Mouse (Mus musculus): ENCODE measurements at regions not wholly inside any gene's neighbourhood (a gene's known extent, or its start where the extent isn't known, plus 50 kb on each side); places are given as distances from the start of the nearest gene placed in this dataset.

DNA sequence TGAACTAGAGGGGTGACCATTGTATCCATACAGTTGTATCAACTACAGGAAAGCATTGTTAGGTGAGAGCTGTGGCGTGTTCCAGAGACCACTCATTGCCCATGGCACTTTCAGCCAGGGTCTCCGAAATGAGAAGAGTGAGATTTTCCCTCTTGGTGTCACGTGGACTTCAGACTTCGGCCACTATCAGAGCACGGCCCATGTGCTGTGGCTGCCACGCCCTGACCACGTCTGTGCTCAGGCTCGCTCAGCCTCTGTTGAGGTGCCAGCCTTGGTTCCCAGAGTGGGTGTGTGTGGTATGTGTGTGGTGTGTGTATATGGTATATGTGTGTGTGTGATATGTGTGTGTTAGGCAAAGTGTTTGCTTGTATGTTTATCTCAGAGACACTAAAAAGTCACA, 144.6 kb downstream of the Enc1 start:
- Histone ChIP-seq H3K27ac (no peak overlapping the region), H3K4me3 (no peak overlapping the region), H3K36me3 (no peaks in the 10 kb centered on the region), H3K9ac (no peak overlapping the region), H3K4me2 (no peak overlapping the region), H3K4me1 (0 out of 2 replicates have a peak, but pooled peaks cover 4% of the 10 kb centered on the region), H3K9me3 (replicated peaks) (no peaks in the 10 kb centered on the region), H3K27me3 (replicated peaks) (peaks cover 17% of the 10 kb centered on the region)
- no peak for ATAC-seq
- WGBS (ENCODE audit: insufficient replicate concordance), result 51% methylated on average over 8 of the region's 8 CpGs

DNA sequence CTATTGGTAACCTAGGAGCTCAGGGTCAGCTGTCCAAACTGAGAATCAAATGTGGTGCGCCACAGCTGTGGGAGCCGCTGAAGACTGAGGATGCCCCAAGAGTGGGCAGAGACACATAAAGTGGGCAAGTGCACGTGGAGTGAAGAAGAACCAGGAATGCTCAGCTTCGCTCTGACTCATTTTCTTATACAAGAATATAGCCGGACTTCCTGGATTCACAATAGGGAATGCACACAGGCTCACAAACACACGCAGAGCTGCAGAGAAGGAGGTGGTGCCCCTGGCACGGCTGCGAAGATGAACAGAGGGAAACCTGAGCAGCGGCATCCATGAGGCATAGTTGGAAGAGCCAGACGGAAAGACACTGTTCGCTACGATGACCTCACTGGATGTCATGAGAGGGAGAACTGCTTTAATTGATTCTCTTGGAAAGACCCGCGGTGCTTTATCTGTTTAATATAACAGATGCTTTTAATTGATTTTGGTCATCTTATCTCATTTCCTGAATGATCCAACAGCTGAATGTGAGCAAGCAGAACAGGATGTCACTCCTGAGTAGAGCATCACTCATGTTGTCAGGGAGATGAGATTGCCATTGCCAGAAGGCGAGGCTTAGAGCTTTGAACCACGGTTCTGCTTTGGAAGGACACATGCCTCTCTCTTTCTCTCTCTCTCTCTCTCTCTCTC, 143.3 kb downstream of the Enc1 start:
- H3K4me3 ChIP-seq, result no peak overlapping the region
- WGBS (ENCODE audit: insufficient replicate concordance), result 60% methylated on average over 16 of the region's 16 CpGs
- H3K9me3 ChIP-seq (replicated peaks), result no peaks in the 10 kb centered on the region
- H3K4me1 ChIP-seq, result 0 out of 2 replicates have a peak, but pooled peaks cover 4% of the 10 kb centered on the region
- H3K9ac ChIP-seq, result no peak overlapping the region
- H3K27ac ChIP-seq, result no peak overlapping the region
- H3K4me2 ChIP-seq, result no peak overlapping the region
- peaks cover 17% of the 10 kb centered on the region for H3K27me3 ChIP-seq (replicated peaks)
- no peak for ATAC-seq
- no peaks in the 10 kb centered on the region for H3K36me3 ChIP-seq

DNA sequence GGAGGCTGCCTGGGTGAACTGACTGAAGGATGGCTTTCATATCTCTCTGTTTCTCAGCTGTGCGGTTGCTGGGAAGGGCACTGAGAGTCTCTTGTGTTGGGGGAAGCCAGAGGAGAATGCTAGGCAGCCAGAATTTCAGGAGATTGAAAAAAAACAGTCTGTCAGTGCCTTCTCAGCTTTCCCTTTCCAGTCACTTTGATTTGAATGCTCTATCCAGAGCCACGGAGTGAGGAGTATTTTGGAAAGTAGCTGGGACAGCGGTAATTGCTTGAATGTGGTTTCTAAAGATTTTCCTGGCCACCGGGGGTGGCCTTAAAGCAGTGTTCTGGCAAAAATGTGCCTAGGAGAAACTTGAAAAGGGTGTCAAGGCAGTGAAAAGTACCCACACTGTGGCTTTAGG, 142.4 kb downstream of the Enc1 start:
- 49% methylated on average over 4 of the region's 4 CpGs for WGBS (ENCODE audit: insufficient replicate concordance)
- H3K4me2 ChIP-seq, result no peak overlapping the region
- no peak overlapping the region for H3K27ac ChIP-seq
- no peaks in the 10 kb centered on the region for H3K9me3 ChIP-seq (replicated peaks)
- H3K4me3 ChIP-seq, result no peak overlapping the region
- H3K4me1 ChIP-seq, result peaks cover 5% of the 10 kb centered on the region; the same call in 1 of the 2 replicates
- H3K36me3 ChIP-seq, result no peaks in the 10 kb centered on the region
- ATAC-seq, result no peak
- H3K27me3 ChIP-seq (replicated peaks), result peaks cover 17% of the 10 kb centered on the region
- no peak overlapping the region for H3K9ac ChIP-seq

DNA sequence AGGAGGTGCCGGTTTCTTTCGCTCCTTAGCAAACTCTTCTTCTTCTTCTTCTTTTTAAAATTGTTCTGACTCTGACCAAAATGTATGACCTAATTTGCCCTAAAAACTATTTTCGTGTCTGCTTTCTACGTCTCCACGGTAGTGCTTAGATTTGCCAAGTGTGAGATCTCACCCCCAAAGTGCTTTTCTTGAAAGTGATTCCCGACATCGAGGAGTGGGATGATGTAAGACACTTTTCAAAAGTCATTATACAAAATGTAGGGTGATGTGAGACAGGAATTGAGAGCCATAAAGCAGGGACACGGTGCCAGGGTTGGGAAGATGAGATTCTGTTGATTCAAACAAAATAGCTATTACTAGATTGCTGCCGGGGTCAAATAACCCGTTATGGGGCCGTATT, 139.5 kb downstream of the Enc1 start:
- Histone ChIP-seq H3K4me2 (no peak overlapping the region), H3K36me3 (no peaks in the 10 kb centered on the region), H3K9ac (no peak overlapping the region), H3K27ac (no peak overlapping the region), H3K4me1 (peaks cover 4% of the 10 kb centered on the region; the same call in 1 of the 2 replicates), H3K9me3 (replicated peaks) (no peaks in the 10 kb centered on the region), H3K4me3 (no peak overlapping the region), H3K27me3 (replicated peaks) (peaks cover 17% of the 10 kb centered on the region)
- 70% methylated on average over 11 of the region's 11 CpGs for WGBS (ENCODE audit: insufficient replicate concordance)
- ATAC-seq, result no peak

DNA sequence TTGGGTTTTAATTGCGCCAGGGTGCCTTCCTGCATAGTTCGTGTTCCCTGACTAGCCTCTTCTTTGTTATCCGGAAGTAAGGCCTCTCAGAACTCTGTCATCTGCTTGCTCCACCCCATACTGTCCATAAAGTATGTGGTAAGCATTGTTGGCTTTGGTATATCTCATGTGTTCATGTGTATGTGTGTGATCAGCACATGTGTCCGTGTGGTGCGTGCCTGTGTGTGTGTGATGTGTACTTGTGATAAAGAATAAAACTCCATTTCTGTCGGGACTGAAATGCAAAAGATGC, 135.3 kb downstream of the Enc1 start:
- no peak overlapping the region for H3K27ac ChIP-seq
- ATAC-seq, result no peak
- 60% methylated on average over 6 of the region's 6 CpGs for WGBS (ENCODE audit: insufficient replicate concordance)

DNA sequence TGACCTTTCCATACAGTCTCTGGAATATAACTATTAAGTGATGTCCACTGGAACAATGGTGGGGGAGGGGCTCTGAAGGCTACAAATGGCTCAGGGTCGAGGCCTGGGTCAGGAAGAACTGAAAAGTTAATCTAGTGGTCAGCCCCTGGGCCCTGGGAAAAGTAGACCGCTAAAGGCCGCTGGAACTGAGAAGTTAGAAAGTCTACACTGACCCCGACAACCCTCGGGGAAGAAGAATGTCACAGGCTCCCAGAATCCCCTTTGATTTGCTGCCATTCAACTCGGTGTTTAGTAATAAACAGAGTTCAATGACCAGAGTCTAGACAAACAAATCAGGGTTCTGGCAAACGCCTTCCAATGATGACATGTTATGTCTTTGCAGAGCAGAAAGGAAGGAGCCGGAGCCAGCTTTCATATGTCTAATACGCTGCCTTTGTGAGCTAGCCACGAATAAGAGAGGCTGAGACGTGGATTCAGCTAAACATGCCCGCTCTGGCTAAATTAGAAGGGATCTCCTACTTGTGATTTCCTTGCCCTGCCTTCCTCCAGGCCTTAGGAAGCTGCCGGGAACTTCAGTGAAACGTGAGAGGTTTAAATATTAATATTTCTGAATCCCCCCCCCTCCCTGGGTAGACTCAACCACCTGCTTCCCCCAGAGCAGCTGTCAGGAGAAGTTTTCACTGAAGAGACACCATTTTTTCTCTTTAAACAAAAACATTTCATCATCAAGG, 134.8 kb downstream of the Enc1 start:
- H3K36me3 ChIP-seq, result no peaks in the 10 kb centered on the region
- H3K4me3 ChIP-seq, result no peak overlapping the region
- H3K27me3 ChIP-seq (replicated peaks), result no peaks in the 10 kb centered on the region
- no peak overlapping the region for H3K4me2 ChIP-seq
- no peak for ATAC-seq
- H3K9me3 ChIP-seq (replicated peaks), result no peaks in the 10 kb centered on the region
- no peak overlapping the region for H3K9ac ChIP-seq
- H3K27ac ChIP-seq, result no peak overlapping the region
- WGBS (ENCODE audit: insufficient replicate concordance), result 64% methylated on average over 14 of the region's 14 CpGs
- peaks cover 4% of the 10 kb centered on the region; the same call in 1 of the 2 replicates for H3K4me1 ChIP-seq

More for the DNA sequence above, 135.3 kb downstream of the Enc1 start:
- no peak overlapping the region for H3K4me2 ChIP-seq
- H3K9ac ChIP-seq, result no peak overlapping the region
- H3K9me3 ChIP-seq (replicated peaks), result no peaks in the 10 kb centered on the region
- peaks cover 4% of the 10 kb centered on the region; the same call in 1 of the 2 replicates for H3K4me1 ChIP-seq
- no peaks in the 10 kb centered on the region for H3K36me3 ChIP-seq
- H3K4me3 ChIP-seq, result no peak overlapping the region
- H3K27me3 ChIP-seq (replicated peaks), result no peaks in the 10 kb centered on the region

DNA sequence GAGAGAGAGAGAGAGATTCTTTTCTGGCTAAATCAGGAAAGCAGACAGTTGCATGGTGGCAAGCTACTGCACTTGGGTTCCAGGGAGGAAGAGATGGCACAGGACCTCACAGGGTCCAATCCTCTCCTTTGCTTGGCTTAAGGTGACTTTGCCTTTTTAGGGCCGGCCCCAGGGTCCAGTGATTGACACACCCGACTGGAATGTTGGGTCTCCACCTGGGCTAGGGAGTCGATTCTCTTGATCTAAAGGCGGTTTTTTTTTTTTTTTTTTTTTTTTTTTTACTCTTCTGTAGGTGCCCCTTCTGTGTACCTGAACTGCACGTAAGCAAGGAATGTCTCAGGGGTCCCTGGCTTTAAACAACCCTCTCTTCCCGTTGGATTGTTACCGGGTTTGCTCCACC, 131.4 kb downstream of the Enc1 start:
- H3K36me3 ChIP-seq, result no peaks in the 10 kb centered on the region
- no peak overlapping the region for H3K9ac ChIP-seq

DNA sequence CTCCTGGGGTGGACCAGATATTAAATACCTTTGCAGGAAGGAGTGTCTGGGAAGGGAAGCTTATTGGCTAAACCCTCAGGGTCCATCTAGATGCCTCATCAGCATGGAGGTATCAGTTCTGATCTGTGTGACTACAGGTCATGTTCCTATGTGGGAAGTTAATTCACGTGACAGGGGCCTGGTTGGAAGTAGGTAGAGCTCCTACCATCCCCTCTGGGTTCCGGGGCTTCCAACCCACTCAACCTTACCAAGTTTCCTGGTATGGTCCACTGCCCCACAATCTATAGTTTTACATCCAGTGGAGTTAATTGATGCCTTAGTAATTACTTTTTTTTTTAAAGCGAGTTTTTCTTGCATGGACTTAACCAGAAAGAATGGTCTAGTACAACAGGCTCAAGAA, 130.3 kb downstream of the Enc1 start:
- peaks cover 8% of the 10 kb centered on the region for H3K27me3 ChIP-seq (replicated peaks)
- H3K9ac ChIP-seq, result no peak overlapping the region
- no peaks in the 10 kb centered on the region for H3K4me1 ChIP-seq
- H3K36me3 ChIP-seq, result no peaks in the 10 kb centered on the region
- H3K4me2 ChIP-seq, result no peak overlapping the region
- no peaks in the 10 kb centered on the region for H3K9me3 ChIP-seq (replicated peaks)
- ATAC-seq, result no peak
- H3K4me3 ChIP-seq, result no peak overlapping the region
- no peak overlapping the region for H3K27ac ChIP-seq
- WGBS (ENCODE audit: insufficient replicate concordance), result 71% methylated on average over 3 of the region's 3 CpGs

More for the DNA sequence above, 131.4 kb downstream of the Enc1 start:
- H3K27me3 ChIP-seq (replicated peaks), result no peaks in the 10 kb centered on the region
- 30% methylated on average over 7 of the region's 7 CpGs for WGBS (ENCODE audit: insufficient replicate concordance)
- no peak overlapping the region for H3K27ac ChIP-seq
- ATAC-seq, result no peak
- no peak overlapping the region for H3K4me3 ChIP-seq
- H3K4me2 ChIP-seq, result no peak overlapping the region
- no peaks in the 10 kb centered on the region for H3K9me3 ChIP-seq (replicated peaks)
- no peaks in the 10 kb centered on the region for H3K4me1 ChIP-seq

DNA sequence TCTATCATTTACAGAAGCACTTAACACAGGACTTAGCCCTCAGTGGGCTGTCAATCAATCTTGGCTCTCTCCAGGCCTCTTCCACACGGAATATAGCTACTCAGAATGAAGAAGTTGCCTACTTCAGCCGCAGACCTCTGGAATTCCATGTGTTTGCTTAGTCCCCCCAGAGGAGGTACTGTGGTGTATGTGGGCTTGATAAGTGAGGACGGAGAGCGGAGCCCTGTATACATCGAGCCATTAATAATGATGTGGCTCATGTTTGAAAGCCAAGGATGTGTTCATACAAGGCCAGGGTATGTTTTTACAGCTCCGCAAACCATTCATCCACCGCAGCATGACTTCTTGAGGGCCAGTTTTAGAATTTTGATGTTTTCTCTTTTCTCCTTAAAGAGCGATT, 125.8 kb downstream of the Enc1 start:
- Histone ChIP-seq H3K9ac (no peak overlapping the region), H3K27me3 (replicated peaks) (peaks cover 29% of the 10 kb centered on the region), H3K4me3 (no peak overlapping the region), H3K9me3 (replicated peaks) (no peaks in the 10 kb centered on the region), H3K4me2 (no peak overlapping the region), H3K27ac (no peak overlapping the region), H3K36me3 (no peaks in the 10 kb centered on the region), H3K4me1 (peaks cover 19% of the 10 kb centered on the region)
- ATAC-seq, result no peak
- WGBS (ENCODE audit: insufficient replicate concordance), result 69% methylated on average over 8 of the region's 8 CpGs

DNA sequence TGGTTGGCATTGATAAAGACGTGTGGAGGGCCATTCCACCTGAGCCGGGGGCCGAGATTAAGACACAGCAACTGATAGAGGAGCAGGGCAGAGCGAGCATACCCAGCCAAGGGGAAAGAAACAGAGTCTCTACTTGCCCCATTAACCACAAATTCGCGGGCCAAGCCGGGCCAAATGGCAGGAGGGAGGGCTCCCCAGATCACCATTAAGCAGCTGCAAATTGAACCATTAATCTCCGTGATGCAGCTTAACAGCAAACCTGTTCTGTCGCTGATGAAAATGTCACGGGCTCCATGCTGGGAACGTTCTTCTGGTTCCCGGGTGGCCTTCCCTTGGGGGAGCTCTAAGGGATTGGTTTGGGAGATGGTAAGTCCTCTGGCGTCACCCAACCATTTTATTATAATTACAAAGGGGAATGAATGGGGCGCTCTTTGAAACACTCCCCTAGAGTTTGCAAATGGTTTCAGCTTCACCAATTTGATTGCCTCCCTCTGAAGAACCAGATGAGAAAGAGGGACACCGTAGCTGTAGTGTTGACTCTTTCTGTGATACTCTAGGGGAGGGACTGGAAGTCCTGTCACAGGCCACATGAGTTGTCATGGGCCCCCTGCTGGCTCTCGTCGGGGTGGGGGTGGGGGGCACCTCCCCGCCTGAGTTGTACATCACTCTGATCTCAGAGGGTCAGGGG, 124.8 kb downstream of the Enc1 start:
- ATAC-seq, result no peak
- Histone ChIP-seq H3K4me2 (no peak overlapping the region; the same call in 1 of the 2 replicates), H3K9ac (no peak overlapping the region), H3K27ac (no peak overlapping the region), H3K4me3 (no peak overlapping the region), H3K9me3 (replicated peaks) (no peaks in the 10 kb centered on the region), H3K27me3 (replicated peaks) (peaks cover 29% of the 10 kb centered on the region), H3K4me1 (peaks cover 19% of the 10 kb centered on the region), H3K36me3 (no peaks in the 10 kb centered on the region)
- 17% methylated on average over 18 of the region's 18 CpGs for WGBS (ENCODE audit: insufficient replicate concordance)

DNA sequence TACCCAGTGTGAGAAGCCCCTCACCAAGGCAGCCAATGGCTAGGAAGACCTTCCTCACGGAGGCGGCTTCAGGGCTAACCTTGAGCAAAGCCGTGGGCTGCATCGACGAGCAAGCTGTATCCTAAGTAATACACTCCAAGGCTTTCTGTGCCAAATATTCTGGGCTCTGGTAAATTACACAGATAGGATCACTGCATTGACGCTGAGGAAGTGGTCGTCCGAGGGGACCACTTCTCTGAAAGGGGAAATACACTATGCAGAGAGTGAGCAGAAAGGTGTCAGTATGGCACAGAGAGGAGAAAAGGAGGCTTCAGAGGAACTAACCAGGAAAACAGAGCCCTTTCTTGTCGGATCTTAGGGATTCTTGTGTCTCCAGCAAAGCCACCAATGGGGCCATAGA, 124.1 kb downstream of the Enc1 start:
- ATAC-seq, result no peak
- Histone ChIP-seq H3K36me3 (no peaks in the 10 kb centered on the region), H3K4me1 (peaks cover 19% of the 10 kb centered on the region), H3K4me2 (no peak overlapping the region), H3K4me3 (no peak overlapping the region), H3K27me3 (replicated peaks) (peaks cover 29% of the 10 kb centered on the region), H3K9me3 (replicated peaks) (no peaks in the 10 kb centered on the region), H3K9ac (no peak overlapping the region), H3K27ac (no peak overlapping the region)
- WGBS (ENCODE audit: insufficient replicate concordance), result 27% methylated on average over 9 of the region's 9 CpGs

DNA sequence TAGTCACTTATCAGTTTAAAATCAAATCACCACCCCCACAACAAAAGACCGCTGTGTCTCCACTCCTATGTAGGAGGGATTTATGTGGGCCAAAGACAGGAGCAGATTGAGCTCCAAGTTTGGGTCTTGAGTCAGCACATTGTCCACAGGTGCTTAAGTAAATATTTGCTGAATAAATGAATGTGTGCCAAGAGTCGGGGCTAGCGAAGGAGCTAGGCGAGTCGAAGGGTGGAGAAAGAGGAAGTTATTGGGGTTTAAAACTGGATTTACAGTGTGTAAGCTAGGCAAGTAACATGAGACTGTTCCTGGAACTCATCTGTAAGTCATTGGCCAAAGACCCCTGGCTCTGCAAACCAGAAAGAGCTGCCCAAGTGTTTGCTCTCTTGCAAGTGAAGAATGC, 122.9 kb downstream of the Enc1 start:
- WGBS (ENCODE audit: insufficient replicate concordance), result 42% methylated on average over 5 of the region's 5 CpGs
- peaks cover 19% of the 10 kb centered on the region for H3K4me1 ChIP-seq
- no peak for ATAC-seq
- H3K27ac ChIP-seq, result no peak overlapping the region
- no peaks in the 10 kb centered on the region for H3K9me3 ChIP-seq (replicated peaks)
- H3K4me3 ChIP-seq, result no peak overlapping the region
- no peaks in the 10 kb centered on the region for H3K36me3 ChIP-seq
- no peak overlapping the region for H3K4me2 ChIP-seq
- H3K27me3 ChIP-seq (replicated peaks), result peaks cover 29% of the 10 kb centered on the region
- H3K9ac ChIP-seq, result no peak overlapping the region

Data from liver, embryonic 12.5 days (tissue).